Mouse (Mus musculus) cerebellum, adult 8-10 months (tissue): ENCODE measurements around the gene Cd5.

ENCODE experiments used
- DNase-seq: peaks from one replicate; pipeline ENCODE4 v3.0.0; 2022

The Cd5 gene

DNA sequence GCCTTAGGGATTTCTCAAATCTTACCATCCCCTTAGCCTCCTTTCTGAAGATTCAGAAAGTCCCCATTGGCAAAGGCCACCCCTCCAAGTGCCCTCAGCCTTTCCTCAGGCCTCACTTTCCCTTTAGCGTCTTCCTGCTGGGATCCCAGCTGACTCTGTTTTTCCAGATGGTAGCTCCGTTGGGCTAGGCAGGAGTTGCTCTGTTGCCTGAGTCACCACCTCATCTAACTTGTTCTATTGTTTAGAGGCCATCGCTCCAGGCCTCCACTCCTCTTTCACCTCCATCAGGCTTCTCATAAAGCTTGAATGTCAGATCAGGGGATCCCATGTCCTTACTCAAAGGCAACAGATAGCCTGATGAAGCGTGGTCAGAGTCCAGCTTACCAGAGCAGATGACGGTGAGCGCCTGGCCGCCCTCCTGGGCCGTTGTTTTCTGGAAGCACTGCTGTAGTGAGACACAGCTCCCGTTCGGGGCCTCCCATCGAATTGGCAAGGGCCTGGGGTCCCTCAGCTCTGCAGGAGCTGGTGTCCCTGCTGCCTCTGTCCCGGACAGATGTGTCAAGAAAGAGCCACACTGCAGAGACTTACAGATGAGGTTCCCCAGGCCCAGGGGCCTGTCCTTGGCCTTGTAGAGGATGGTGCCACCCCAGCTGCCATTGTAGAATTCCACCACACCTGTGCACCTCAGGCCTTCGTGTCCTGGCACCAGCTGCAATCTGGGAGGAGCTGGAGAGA is 14.0 kb downstream of the Cd5 start:
- DNase-seq, result peak; percentile 61

DNA sequence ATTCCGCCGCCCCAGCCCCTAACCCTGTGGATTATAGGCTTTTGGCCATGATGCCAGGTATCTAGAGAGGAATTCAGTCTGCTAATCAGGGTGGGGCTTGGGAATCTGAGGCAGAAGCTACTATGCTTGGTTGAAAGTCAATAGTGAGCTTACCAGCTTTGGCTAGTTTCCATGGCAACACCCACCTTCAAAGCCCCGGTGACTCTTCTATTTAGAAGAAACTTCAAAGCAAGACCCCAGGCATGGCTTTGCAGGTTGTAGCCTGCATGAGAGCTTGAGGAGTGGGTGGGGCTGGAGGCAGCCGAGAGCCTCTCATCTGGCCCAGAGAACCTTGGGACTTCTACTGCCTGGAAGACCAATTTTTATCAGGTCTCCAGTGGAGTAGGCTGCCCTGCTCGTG is 15.2 kb downstream of the Cd5 start:
- DNase-seq, result no peak

DNA sequence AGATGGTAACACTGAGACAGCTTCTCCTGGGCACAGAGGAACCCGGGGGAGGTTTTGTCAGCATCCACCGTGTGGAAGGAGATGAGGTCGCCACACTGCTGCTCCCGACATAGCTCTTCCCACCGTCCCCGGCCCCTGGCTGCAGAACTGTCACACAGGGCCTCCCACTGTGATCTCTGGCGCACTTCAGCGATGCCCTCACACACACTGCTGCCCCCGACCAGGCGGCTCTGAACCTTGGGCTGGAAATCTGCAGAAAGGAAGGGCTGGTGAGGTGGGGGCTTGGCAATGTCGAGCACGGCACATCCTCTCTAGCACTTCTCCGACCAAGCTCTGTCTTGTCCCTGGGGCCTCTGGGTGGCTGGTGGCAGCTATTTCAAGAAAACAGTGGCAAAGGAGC is 15.7 kb downstream of the Cd5 start:
- DNase-seq, result no peak

DNA sequence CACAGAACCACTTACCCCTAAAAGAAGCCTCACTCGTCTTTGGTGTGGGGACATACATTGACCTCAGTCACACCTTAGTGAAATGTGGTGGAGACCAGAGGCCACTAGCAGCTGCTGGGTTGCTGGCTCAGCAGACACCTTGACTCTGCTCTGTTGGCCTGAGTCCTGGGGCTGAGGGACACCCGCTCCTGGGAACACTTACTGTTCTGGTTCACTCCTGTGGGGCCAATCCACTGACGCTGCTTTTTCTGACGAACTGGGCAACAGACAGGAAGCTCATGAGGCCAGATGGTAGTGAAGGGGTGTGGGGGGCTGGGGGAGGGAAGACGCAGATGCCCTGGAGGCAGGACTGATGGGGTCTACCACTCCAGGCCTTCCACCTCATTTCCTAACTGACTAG is 17.7 kb downstream of the Cd5 start:
- DNase-seq, result no peak

DNA sequence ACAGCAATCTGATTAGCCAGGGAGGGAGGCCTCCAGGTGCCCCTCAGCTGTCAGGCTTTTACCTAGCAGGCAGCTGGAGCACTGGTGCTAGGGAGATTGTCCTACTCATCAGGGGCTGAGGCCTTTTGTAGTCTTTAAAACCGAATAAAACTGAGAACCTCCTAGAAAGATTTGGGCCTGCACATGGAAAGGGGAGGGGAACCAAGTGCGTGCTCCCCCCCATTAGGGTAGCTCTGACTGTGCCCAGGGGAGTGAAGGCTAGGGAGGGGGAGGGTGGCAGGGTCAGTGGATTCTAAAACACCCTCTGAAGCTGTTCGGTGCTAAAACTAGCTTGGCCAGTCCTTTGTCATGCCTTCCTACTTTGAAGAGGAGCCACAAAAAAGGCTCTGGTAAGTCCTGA is 18.3 kb downstream of the Cd5 start:
- no peak for DNase-seq

DNA sequence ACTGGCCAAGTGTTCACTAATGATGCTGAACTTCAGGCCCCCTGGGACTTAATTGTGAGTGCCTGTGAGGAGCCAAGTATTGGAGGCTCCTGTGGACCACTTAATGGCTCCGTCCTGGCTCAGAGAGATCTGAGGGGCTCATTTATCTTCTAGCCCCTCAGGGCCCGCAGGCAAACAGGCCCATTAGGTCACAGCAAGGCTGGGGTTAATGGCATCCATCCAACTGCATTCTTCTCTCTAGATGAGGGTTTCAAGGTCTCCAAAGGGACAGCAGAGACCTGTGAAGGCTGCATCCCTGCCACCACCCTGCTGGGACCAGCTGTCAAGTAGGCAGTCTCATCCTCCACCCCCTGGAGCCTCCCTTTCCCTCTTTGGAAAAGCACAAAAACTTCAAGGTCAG is 19.1 kb downstream of the Cd5 start:
- DNase-seq, result peak; percentile 80

DNA sequence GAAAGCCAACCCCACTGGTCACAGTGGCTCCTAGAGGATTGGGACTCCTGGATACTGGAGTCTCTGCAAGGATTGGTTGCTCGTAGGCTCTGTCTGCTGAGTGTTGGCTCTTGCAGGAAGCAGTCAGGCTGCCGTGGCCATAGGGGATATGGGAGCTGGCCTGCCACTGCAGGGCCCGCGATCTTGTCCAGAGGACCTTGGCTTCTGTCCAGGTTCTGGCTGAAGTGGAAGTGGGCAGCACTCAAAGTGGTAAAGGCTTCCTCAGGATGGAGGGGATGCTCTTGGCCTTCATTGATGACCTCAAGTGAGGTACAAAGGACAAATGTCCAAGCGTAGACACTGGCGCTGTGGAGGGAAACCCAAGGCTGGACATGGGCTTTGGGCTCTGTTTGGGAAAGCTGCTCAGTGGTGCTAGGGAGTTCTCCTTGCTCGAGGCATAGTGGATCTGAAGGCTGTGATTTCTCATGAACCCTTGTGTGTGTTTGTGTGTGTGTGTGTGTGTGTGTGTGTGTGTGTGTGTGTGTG is 20.5 kb downstream of the Cd5 start:
- DNase-seq, result no peak

DNA sequence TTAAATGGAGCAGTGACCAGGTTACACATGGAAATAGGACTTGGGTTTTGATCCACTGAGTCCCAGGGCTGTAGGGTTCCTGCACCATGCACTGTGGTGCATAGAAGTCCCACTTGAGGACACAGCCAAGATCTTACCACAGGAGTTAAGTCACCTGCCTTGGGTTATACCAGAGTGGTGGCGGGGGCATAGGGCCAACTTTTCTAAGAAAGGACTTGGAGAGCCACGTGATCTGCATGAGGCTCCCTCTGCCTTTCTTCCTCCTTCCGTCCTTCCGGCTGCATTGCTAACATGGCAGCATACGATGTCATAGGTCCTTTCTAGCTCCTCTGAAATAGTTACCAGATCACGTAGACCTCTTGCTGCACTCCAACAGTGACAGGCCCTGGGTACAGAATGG is 23.3 kb downstream of the Cd5 start:
- no peak for DNase-seq

DNA sequence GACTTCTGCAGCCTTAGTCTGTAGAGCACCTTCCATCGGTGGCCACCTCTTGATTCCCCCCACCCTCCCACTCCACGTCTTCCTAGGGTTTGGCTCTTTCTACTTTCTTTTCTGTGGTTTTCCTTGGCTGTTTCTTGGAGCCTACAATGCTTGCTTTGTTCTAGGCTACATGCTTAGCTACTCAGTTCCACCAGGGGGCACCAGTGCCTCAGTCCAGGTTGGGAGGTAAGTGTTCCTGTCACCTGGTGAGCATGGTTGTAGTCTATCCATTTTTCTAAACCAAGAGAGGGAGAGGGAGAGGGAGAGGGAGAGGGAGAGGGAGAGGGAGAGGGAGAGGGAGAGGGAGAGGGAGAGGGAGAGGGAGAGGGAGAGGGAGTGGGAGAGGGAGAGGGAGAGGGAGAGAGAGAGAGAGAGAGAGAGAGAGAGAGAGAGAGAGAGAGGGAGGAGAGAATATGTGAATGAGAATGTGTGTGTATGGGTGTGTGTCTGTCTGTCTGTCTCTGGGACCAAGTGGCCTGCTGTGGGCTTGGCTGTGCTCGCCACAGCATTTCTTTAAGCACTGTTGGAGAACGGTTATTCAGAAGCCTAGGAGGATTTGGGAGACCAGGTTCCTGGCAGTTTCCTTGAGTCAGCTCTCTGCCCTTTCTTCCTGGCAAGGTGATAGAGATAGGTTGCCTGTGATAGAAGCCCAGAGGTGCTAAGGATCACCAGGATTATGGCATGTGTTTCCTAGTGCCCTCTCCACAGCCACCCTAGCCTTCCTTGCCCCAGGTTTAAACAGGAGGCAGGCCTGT is 23.9 kb downstream of the Cd5 start:
- peak; percentile 87 for DNase-seq

DNA sequence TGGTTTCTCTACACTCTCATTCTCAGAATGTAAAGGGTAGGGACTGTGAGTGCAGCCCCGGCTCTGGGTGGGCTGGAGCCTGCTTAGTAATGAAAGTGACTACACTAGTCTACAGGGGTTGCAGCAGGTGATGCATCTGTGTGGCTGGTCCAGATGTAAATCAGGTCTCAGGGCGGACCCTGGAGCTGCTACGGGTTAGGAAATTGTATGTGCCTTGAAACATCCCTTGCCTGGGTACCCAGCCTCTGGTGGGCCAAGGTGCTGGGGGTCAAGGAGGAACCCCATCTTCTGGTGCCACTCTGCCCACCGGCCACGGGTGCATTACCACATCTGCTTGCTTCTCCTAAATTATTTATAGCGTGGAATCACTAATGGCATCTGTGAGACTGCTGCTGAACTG is 24.6 kb downstream of the Cd5 start:
- DNase-seq, result no peak

DNA sequence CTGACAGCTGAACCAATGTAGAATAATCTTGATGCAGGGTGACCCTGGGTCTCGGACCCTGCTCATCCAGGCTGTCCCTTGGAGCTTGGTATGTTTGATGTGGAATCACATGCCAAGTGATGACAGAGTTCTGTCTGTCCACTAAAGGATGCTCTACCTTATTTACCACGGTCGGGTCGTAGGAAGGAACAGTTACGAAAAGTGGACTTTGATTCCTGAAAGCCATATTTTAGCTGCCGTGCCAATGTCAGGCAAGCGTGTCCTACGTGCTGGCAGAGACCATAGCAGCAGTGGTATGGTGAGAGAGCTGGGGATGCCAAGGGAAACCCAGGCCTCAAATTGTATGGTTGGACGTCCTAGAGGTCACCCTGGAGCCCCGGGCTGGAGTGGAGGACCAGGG is 25.3 kb downstream of the Cd5 start:
- DNase-seq, result no peak

DNA sequence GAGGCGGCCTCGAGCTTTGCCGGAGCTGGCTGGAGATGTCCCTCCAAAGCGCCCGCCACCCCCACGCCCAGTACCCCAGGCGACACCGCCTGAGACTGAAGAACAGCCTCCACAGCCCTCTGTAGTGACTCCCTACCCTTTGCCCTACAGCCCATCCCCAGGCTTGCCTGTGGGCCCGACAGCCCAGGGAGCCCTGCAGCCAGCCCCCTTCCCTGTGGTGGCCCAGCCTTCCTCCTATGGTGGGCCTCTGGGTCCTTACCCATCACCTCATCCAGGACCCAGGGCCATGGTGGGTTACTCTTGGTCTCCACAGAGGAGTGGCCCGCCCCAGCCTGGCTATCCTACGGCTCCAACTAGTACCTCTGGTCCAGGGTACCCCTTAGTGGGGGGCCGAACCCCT is 26.2 kb downstream of the Cd5 start:
- DNase-seq, result no peak

DNA sequence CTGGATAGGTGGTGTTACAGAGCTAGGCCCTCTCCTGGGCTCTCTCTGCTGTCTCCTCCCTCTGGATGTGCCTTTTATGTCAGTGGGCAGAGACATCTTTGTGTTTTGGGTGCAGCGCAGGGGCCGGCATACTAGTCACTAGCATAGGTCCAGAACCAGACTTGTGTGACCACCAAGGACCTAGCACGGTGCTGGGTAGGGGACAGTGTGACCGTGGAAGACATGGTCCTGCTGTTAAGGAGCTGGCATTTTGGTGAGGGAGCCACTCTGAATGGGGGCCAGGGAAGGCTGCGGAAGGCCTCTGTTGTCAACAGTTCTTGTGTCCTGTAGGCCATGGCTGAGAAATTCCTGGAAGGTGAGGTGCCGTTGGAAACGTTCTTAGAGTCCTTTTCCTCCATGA is 26.6 kb downstream of the Cd5 start:
- no peak for DNase-seq

DNA sequence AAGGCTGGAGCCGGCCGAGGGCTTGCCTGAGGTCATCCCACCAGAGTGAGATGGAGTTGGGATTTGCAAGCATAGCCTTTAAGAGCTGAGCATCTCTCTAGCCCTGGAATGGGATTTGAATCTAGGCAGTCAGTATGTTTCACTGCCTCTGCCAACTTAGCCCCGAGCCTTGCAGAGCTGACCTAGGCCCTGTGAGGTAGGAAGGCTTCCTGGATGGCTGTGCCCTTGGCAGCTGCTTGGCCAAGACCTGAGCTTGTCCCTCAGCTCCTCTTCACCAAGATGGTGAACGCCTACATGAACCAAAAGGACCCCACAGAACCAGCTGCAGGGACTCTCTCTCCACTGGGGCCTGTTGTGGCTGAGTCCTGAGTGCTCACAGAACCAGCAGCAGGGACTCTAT is 28.1 kb downstream of the Cd5 start:
- no peak for DNase-seq

DNA sequence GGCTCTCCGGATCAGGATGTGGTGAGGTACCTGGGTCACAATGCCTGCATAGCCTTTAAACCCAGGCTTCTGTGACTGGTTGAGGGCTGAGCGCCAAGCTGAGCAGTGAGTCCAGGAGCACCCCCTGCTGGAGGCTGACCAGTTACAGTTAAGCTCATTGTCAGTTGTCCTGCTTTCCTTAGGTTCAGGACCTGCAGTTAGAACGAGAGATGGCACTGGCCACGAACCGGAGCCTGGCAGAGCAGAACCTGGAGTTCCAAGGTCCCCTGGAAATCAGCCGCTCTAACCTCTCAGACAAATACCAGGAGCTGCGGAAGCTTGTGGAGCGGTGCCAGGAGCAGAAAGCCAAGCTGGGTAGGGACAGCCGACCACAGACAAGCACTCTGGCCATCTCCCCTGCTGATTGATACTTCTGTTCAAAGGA is 28.7 kb downstream of the Cd5 start:
- DNase-seq, result peak; percentile 87

DNA sequence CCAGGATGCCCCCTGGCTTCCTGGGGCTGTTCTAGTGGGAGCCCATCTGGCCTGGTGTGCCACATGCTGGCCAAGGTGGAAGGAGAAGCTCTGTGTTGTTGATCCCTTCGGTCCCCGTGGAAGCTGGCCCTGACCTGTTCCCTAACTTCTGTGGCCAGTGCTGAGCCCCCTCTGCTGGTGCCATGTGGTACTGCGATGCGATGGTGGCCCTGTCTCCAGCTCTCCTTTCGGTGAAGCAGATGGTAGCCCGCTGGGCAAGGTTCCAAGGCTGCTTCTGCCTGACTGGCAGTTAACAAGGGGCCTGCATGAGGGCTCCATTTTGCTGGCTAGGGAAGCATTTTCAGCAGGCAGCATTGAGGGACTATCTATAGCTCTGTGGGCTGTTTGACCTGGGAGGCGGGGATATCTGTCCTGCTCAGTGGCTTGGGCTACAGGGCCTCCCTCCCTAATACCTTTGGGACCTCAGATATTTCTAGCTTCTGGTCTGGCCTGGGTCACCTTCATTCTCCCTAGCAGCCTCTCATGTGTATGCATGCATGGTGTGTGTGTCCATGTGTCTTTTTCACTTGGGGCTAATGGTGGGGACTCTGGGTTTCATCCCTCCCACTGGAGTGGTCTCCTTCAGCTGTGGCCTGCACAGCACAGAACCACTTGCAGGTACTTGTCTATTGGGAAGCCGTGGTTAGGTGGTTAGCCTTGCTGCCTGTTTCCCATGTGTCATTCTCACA is 29.3 kb downstream of the Cd5 start:
- DNase-seq, result peak; percentile 100

DNA sequence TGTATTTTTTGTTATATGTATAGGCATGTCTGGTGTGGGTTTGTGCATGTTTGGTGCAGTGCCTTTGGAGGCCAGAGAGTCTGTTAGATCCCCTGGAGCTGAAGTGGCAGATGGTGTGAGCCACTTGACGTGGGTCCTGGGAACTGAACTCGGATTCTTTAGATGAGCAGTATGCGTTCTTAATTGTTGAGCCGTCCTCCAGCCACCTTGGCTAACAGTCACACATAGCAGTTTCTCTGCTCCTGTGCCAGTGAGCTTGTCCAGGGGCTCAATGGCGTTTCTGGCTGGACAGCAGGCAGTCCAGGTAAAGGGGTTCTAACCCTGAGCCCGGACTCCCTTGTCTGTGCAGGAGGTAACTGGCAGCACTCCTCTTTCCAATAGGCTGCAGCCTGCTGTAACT is 29.9 kb downstream of the Cd5 start:
- no peak for DNase-seq

DNA sequence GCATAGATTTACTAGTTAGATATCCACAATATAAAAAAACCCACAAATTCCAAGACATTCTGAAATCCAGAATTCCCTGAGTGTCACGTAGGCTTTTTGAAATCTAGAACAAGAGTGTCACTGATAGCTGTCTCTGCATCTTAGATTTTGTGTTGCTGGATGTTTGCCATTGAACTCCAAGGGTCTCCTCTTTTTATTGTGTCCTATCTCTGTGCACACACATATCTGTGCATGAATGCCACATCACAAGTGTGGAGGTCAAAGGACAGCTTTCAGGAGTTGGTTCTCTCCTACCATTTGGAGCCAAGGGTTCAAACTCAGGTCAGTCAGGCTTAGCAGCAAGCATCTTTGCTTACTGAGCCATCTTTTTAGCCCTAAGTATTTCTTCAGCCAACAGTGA is 30.9 kb downstream of the Cd5 start:
- no peak for DNase-seq

DNA sequence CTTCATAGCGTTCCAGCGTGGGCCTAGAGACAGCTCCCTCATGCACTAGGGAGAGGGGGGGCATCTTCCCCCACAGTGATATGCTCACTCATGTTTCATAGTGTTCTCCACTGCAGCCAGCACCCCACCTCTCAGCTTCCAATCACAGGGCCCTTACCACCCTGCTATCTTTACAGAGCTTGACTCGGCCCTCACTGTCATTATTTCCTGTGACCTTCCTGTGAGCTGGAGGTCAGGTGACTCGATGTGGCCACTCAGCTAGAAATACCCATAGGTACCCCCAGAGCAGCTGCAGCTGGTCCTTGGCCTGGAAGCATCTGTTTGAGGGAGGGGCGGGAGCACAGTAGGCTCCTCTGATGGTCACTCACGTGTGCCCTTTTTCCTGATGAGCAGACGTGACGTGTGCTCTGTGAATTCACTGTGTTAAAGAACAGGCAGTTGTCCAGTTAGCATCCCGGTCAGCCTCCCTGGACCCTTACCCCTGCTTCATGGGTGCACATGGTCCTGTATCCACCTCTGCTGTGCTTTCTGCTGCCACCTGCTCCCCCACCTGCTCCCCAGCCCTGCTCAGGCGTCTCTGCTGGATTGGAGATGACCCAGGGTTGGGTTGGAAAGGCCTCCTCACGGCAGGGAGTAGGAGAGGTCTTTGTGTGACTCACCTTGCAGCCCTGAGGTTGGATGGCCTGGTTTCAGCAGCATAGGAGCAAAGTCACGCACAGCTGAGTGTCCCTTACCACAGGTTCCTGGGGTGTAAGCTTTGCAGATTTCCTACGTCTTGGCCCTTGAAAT is 31.5 kb downstream of the Cd5 start:
- no peak for DNase-seq

DNA sequence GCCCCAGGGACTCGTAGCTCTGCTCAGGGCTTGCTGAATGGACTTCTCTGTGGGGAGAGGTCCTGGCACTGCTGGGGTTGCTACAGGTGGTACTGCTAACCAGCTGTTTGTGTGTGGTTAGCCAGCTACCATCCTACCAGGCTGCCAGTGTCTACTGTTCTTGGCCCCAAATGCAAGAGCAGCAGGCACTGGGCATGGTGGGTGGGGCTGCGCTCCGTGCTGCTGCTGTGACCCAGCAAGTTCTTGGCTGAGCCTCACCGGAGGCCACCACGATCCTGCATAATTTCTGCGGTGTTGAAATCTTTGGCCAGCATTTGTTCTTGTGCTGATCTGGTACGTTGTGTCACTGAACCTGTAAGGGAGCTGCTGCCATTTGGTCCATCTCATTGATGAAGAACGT is 35.3 kb downstream of the Cd5 start:
- DNase-seq, result no peak

DNA sequence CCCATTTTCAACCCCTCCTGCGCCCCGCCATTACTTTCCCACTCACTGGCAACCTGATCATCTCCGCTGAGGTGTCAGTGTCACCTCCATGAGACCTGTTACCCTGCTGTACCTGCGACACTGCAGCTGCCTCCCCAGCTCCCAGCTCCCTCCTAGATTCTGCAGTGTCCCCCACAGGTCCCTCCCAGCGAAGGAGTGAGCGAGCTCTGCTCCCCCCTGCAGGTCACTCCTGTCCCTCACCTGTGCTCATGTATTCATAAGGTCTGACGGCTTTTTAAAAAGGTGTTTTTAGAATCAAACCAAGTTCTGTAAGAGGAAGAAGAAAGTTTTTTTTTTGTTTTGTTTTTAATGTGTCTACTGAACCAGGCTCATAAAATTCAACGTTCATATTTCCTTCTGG is 36.7 kb downstream of the Cd5 start:
- no peak for DNase-seq

DNA sequence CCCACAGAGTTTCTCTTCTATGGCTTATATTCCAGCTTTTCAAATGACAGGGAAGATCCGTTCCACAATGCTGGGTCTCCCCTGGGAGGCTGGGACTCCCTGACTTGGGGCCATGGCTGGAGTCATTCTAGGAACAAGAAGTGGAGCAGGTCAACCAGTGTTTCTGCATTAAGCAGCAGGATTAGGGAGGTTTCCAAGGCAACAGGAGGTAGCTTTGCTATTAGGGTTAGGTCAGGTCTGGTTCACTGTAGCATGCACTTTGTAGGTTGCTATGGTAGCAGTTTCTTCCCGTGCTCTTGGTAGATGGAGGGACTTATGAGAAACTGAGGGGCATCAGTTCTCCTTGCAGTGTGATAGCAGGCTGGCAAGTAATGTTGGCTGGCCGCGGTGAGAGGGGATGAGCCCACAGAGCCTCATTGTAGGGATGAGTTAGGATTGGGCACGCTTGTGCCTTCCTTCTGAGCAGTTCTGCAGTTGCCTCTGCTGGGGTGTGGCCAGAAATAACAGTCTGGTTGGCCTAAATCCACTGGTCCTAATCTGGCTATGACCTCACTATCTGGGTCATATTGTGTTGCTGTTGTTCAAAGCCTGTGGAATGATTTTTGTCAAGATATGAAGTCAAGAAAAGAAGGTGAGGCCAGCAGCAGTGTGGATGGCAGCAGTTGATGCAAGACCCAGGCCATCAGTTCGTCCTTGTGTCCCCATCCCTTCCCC is 37.6 kb downstream of the Cd5 start:
- peak; percentile 58 for DNase-seq
